Mouse (Mus musculus) A20 (cell line): ENCODE measurements at regions not wholly inside any gene's neighbourhood (a gene's known extent, or its start where the extent isn't known, plus 50 kb on each side); places are given as distances from the start of the nearest gene placed in this dataset.

ENCODE experiments used
- DNase-seq: peaks from one replicate; pipeline ENCODE4 v3.0.0-alpha.2; 2011; ENCODE audit warnings: low read depth, low spot score

DNA sequence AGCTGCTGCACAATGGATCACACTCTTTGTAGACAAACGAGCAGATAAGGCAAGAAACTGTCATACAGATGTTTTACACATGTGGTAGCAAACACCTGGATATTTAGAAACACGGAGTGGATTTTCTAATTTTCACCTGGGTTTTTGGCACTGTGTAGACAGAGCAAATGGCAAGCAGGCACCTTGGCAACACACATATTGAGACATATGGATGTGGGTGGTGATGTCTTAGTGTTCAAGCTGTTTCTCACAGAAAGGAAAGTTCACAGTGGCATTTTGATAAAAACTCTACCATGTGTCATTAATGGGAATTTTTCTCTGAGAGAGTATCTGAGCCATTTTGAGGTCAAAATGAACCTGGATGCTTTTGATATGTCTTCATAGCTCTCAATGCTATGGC, 417.9 kb upstream of the Megf9 start:
- DNase-seq: no peak

DNA sequence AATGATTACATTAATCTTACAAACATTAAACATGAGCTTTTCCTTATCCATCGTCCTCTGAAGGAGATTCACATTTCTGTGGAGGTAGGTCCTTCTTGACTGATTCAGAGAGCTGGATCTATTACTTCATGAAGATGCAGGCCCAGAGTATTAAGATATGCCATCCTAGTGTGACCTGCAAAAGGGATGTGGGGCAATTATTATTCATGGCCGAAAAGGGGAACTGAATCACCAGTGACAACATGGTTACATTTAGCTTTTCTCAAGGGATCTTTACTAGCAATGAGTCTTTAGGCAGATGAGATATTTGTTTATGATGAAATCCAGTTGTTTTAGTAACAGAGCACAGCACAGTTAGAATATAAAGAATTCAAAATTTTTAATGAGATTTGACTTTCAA, 405.4 kb upstream of the Megf9 start:
- peak; percentile 65 for DNase-seq

DNA sequence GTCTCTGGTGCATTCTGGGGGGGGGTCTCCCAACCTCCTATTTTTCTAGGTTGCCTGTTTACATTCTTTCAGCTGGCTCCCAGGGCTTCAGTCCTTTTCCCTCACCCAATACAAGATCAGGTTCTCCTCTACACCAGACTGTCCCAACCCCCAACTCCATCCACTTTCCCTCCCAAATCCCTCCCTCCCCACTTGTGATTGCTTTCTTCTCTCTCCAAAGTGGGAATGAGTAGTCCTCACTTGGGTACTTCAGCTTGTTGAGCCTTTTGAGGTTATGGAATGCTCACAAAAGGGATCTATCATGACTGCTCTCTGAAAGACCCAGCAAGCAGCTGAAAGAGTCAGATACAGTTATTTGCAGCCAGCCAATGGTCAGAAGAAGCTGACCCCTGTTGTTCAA, 399.3 kb upstream of the Megf9 start:
- no peak for DNase-seq

DNA sequence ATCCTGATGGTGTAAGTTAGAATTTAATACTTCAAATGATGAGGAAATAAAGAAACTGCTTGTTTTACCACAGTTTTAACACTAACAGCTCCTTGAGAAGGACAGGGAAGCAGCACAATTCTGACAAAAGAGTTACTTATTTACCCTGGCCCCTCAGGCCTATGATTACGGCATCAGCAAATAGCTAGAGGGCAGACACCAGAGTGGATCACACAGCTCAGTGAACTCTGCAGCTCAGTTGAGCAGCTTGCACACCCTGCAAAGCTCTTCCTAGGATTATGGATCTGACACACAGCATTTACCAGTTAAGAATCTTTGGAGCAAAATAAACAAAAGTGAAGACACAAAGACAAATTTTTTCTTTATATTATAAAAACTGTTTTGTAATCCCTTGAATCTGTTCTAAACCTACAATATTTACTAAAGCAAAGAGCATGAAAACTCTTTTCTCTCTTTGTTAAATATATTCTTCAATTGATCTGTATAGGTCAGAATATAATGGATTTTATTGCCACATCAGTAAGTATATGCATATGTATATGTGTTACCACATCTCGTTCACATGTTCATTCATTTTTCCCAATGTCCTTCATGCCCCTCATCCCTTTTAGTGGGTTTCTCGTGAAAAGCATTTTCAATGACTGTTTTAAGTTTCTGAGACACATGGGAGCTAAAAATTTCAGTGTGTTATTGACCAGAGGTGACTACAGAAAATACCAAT, 387.3 kb upstream of the Megf9 start:
- no peak for DNase-seq

DNA sequence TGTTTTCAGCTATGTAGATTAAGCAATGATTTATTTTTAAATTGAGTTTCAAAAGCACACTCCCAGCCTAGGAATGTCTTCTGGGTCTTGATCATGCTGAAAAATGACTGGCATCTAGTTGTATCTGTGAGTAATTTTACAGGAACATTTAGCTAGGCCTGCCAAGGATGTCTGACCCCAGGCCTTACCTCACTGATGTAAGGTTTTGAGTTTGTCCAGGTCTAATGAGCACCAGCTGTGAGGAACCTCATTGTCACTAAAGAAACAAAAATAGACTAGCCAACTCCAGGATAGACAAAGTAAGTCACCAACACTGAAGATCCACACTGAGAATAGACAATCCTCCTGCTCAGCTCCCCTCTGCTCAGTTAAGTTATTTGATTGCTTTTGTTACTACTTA, 379.8 kb upstream of the Megf9 start:
- DNase-seq: no peak

DNA sequence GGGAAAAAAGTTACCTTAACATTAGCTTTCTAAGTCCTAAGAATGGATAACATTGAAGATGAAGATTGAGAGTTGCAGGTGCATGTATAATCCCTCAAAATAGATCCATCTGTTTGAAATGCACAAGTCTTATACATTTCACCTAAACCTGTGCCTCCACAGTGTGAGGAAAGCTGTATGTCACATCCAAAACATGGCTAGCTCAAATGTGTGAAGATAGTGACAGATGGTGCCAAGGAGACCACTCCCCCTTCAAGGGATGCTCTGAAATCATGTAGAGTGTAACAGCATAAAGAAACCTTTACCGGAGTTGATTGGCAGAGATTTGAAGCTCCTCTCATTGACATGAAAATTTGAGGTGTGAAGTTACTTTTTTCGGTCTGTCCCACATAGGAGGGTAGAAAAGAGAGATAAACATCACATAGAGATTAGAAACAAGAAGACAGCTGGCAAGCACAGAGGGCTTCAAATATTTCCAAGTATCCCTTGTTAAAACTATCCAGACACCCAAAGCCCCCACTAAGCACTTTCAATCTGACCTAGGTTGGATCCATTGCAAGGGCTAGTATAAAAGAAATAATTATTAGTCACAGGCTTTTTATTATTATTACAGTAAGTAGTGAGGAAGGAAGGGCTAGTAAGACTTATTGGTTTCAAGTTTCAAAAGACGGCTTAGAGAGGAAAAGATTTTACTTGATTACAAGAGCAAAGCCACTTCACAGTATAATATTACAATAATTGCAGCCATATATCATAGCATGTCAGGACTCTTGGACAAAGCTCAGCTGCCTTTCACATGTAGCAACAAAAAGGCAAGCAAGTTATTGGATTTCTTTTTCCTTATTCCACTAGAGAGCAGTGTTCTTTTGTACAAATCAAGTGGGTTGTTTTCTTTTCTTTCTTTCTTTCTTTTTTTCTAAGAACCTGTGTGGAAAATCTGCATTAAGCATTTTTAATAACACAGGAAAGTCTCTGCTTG, 372.3 kb upstream of the Megf9 start:
- DNase-seq: no peak
